Mouse (Mus musculus) frontal cortex, adult (tissue): ENCODE measurements at regions not wholly inside any gene's neighbourhood (a gene's known extent, or its start where the extent isn't known, plus 50 kb on each side); places are given as distances from the start of the nearest gene placed in this dataset.

Experiments used
- ATAC-seq: cut with Nextera tagmentation; 2 replicates; pipeline ENCODE4 v1.9.2; 2017; ENCODE audit warnings: mild to moderate bottlenecking, moderate library complexity, mixed read lengths; ENCODE audit not compliant: low TSS enrichment

GRCm38 (mm10) chr5:146684429-146684828, 99.4 kb upstream of the Gpr12 start:
- no peak for ATAC-seq

DNA sequence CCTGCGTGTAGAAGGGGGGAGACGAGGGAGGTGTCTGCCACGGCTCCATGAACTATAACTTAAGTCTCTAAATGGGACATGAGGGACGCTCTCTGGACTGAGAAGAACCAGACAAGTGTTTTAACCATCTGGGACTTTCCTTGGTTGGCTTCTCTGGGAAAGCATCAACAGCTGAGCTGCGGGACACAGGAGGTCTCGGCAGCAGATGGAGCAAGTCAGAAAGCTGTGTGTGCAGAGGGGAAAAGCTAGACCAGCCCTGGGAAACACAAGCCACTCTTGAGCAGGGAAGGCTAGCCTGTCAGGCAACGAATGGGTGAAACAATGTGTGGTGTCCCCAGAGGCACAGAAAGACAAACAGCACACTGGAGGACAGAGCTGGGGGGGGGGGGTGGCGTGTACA, 98.5 kb upstream of the Gpr12 start:
- no peak for ATAC-seq

GRCm38 (mm10) chr5:146682893-146683292, 97.9 kb upstream of the Gpr12 start:
- ATAC-seq: no peak

- ATAC-seq: no peak
Observed at GRCm38 (mm10) chr5:146681512-146681911, 96.5 kb upstream of the Gpr12 start.

- no peak for ATAC-seq
Observed at GRCm38 (mm10) chr5:146679198-146679681, 94.2 kb upstream of the Gpr12 start.

- no peak for ATAC-seq
Observed at GRCm38 (mm10) chr5:146678775-146679170, 93.7 kb upstream of the Gpr12 start.

DNA sequence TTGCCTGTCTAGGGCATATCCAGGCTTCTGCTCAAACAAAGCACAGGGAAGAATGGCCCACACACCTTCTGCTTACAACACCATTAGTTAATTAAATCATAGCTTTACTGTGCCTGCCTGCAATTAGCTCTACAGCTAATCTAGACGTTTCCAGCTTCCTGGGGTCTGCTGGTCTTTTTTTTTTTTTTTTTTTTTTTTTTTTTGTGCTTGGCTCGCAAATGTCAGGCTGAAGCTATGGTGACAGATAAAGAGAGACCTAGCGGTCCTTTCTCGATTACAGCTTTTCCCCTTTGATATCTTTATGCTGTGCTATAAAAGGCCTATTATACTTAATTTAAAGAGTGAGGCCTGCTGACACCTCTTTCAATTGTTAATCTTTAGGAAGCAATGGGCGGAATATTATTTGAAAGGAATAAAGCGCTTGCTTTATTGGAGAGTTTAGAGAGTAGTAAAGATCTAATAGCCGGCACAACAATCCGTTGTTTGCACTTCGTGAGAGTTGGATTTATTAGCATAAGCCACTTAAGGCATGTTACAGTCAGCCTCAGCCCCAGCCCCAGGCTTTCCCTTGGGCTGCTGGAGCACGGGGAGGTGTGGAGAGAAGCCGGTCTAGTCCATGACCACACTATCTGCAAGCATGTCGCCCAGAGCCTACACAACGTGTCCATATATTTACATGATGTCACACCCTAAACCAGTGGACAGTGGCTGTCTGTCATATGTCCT, 93.2 kb upstream of the Gpr12 start:
- no peak for ATAC-seq

- no peak for ATAC-seq
Observed at GRCm38 (mm10) chr5:146677151-146677515, 92.1 kb upstream of the Gpr12 start.

DNA sequence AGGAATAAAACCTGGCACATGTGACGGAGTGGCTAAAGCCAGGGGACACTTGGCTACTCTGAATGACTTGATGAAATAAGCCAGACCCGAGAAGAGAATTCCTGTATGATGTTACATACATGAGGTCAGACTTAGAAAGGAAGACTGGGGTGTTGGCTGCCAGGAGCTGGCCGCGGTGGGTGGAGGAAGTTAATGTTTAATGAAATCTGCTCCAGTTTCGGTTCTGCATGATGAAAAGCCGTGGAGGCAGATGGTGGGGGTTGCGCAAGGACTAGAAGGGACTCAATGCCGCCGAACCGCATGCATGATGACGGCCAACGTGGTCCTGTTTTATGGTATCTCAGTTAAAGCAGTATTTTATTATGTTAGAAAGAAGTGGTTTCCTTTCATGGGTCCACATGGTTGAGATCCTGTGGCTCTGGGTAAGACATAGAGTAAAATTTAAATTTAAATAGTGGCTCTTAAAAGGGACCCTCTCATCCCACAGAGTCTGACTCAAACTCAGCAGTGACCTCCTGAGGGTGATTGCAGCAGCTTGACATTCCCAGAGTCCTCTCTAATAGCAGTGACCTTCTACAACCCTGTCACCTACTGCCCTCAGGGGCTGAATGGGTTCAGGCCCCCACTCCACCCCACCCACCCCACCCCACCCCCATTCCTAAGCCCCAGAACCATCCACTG, 91.6 kb upstream of the Gpr12 start:
- ATAC-seq: no peak

DNA sequence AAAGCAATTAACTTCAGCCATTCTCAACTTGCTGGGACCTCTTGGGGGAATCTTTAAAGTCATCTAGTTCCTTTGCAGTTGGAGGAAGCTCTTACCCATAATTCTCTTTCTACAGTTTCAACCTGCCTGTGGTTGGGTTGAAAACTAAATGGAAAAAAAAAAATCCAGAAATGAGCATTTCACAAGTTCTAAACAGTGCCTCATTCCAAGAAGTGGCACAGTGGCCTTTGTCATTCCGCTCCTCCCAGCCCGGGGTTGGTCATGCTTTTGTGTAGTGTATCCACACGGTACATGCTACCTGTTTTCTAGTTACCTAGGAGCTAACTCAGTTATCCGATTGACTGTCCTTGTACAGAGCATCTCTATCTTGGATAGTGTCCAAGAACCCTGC, 90.8 kb upstream of the Gpr12 start:
- ATAC-seq: no peak

GRCm38 (mm10) chr5:146675006-146675886, 90.2 kb upstream of the Gpr12 start:
- ATAC-seq: peak; percentile 50; the same call in 1 of the 2 replicates

DNA sequence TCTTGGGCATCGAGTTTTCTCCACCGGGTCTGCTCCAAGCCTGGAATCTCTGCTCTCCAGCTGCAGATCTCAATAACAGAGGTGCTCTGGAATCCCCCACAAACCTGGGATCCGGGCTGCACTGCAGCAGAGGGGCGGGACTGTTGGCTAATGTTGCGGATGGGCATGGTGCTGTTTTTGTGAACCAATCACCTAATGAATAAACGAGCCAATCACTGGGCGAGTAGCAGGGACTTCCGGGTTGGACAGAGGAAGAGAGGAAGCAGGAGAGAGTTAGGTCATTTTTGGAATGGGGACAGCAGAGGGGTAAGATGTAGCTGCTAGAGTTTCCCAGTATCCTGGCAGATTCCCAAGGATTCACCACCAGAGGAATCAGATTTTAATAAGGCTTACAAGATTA, 76.7 kb upstream of the Gpr12 start:
- ATAC-seq: no peak

DNA sequence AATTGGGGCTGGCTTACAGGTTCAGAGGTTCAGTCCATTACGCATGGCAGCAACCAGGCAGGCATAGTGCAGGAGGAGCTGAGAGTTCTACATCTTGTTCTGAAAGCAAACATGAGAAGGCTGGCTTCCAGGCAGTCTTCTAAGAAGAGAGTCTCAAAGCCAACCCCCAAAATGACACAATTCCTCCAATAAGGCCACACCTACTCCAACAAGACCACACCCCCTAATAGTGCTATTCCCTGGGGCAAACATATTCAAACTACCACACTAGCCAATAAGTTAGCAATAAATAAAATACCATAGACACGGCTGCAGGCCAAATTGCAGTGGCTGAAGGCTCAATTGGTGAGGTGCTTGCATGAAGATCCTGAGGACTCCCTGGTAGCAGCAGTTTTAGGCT, 72.2 kb upstream of the Gpr12 start:
- no peak for ATAC-seq

DNA sequence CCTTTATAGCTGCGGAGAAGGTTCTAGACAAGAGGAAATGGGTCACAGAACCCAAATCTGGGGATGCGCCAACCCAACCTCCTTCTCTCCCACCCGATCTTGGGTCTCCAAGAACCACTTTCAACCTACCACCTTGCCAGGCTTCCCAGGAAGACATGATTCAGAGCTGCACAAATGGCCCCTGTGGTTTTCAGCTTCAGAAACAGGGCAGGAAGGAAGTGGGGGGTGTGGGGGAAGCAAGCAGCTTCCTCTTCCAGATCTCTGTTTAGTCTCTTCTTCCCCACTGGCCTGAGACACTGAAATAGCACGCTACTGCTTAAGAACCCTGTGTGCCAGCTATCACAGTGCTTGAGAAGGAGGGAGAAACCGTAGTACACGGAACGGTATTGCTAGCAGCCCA, 70.4 kb upstream of the Gpr12 start:
- ATAC-seq: peak; percentile 56

DNA sequence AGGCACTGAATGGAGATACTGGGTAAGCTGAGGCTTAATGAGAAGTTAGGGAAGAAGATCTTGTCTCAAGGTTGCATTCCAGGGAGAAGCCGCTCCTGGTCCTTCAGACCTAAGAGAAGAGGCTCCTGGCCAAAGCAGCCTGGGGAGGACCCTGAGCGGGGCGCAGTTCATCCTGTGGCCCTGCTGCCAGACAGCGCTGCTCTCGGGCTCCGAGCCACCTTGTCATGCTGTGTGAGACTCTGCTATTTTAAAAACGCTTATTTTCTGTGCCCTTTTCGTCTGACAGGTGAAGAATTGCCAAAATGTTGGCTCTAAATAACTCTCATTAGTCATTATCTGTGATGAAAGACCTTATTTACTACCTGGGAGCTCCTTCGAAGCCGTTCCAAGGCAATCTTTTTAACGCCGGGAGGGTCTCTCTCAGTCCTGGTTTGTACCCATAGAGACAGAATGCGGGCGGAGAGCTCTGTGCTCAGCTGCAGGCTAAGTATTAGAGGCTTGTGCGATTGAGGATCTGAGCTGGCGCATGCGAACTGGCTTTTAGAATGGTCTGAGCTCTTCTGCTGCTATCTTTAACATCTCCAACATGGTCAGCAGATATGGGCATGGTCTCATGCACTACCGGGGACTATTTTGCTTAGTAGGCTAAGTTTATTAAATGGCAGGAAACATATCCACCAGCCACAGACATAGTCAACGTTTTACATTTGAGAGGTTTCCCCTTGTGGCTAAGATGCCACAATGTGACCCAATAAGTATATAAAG, 68.8 kb upstream of the Gpr12 start:
- no peak for ATAC-seq

- ATAC-seq: no peak
Observed at GRCm38 (mm10) chr5:146652874-146653273, 67.8 kb upstream of the Gpr12 start.

DNA sequence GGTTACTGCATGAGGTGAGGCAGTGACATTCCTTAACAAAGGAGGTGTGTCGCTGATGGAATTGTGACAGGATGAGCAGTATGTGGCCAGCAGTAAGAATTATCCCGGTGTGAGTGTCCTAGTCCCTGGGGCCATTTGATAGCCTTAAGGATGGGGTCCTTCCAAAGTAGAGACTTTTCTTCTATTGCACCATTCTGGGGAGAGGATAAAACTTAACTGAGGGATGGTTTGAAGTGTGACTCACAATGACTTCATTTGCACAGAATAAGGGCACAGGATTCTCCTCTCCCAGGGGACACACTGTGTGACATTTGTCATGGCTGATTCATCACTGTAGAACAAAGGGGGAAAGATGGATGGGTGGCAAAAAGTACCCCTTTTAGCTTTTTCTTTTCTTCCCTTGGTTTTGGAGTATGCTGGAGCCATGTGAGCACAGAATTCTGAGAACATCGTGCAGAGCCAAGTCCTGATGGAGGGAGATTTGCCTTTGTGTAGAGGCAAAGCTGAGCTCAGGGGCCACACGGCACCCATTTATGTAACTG, 63.6 kb upstream of the Gpr12 start:
- ATAC-seq: no peak

DNA sequence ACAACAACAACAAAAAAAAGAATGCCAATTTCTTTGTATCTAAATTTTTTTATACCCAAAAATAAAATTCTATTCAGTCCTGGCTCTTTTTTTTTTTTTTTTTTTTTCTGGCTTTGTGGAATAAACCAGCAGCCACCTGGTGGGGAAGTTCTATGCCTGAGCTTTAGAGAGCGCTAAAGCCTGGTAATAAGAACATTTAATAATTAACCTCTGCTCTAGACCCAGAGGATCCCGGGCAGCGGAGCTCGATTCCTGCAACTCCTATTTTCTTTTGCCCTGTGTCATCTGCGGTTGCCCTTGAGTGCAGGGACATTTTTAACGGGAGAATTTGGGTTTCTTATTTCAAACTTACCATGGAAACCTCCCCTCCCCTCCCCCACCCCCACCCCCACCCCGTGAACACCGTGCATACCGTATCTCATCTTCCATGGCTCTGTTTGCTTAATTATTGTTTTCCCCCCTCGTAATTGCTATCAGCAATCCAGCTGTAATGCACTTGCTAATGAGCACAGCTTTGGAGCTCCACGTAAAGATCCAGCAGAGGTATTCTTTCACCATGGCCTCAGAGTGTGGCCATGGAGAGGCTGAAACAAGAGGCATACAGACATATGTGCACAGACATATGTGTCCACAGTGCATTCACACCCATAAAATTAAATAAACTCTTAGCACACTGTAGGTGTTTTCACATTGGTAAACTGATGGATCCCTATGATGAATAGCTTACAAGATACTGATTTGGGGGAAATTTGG, 62.8 kb upstream of the Gpr12 start:
- no peak for ATAC-seq

- ATAC-seq: peak; percentile 90
Observed at GRCm38 (mm10) chr5:146644499-146644898, 59.5 kb upstream of the Gpr12 start.

GRCm38 (mm10) chr5:146641931-146642330, 56.9 kb upstream of the Gpr12 start:
- ATAC-seq: peak; percentile 46; the same call in 1 of the 2 replicates

GRCm38 (mm10) chr5:146636859-146637258, 51.8 kb upstream of the Gpr12 start:
- no peak for ATAC-seq
